16 mouse cellular contexts compared by ENCODE assay signal in the genomic region with DNA sequence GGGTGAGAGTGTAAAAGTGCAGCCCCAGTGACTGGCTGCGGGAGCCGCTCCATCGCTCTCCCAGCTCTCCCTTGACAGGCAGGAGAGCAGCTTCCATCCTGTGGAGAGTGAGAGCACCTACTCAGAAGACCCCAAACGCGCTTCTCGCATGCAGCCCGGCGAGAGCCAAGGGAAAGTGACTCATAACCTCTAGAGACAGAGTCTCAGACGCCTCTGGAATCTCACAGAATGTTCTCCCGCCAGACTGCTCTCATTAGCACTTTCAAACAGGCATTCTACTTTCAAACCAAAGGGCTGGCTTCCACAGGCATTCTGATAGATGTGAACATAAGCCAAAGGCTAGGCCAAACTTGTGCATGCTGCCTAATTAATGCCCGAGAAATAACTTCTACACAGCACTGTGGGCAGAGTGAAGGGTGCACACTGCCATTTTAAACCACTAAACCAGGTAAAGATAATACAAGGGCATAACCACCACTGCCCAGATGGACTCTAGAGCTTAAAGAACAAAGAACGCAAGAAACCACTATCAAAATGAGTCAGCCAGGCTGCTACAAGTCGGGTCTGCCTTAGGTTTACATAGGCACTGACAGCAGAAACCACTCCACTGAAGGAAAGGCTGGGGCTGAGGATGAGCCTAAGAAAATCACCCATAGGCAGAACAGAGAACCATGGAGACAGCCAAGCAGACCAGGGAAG. TPM values are rescaled to one million over a fixed set of nuclear protein-coding genes. Genes with fewer than 3 reads are reported as not detected.
DNase-seq lines count a peak whose midpoint lies in the region; ATAC-seq and TF ChIP-seq lines count a peak whose summit lies in the region.
"Had no signal": no experiment of that assay in that cellular context is flagged by ENCODE, and none has a peak within 500 bp of the region (broad histone marks: within the 10 kb centered on the region; RNA-seq: fewer than 3 reads in every experiment).

No protein-coding gene starts in this region.

- H3K4me3 ChIP-seq in heart, adult 2 months = no peak overlapping the region
- H3K4me3 ChIP-seq in spleen, adult 2 months (ENCODE audit: extremely low read depth, insufficient read depth, insufficient read length) = no peak overlapping the region
- H3K4me3 ChIP-seq in heart, embryonic 15.5 days = no peak overlapping the region
- H3K4me3 ChIP-seq in stomach, embryonic 16.5 days (replicated peaks; ENCODE audit: low read length) = no peak overlapping the region
- H3K4me3 ChIP-seq: hindbrain, embryonic 10.5 days; liver, embryonic 15.5 days; neural tube, embryonic 13.5 days had no signal

- intact Hi-C loops in heart, adult 2 months (cut with DNase I) = no loop called here
- intact Hi-C loops in heart, postnatal 36 days (cut with DNase I) = no loop called here

- H3K9me3 ChIP-seq in heart, embryonic 15.5 days (replicated peaks) = no peaks in the 10 kb centered on the region
- no peaks in the 10 kb centered on the region for H3K9me3 ChIP-seq in stomach, embryonic 16.5 days (replicated peaks; ENCODE audit: control insufficient read depth, low read length)
- H3K9me3 ChIP-seq: hindbrain, embryonic 10.5 days; liver, embryonic 15.5 days; neural tube, embryonic 13.5 days had no signal

- peaks cover 10% of the 10 kb centered on the region for H3K79me2 ChIP-seq in heart, adult 2 months (replicated peaks; ENCODE audit: control insufficient read depth, insufficient read depth, low read length)

- ATAC-seq in heart, embryonic 15.5 days (replicated peaks; ENCODE audit: insufficient number of reproducible peaks, insufficient read depth, low FRiP score, low read depth) = no peak
- ATAC-seq in stomach, embryonic 16.5 days (ENCODE audit: insufficient read depth, low FRiP score) = no peak

- H3K27ac ChIP-seq in heart, adult 2 months = peak overlapping the region; percentile 62
- H3K27ac ChIP-seq in spleen, adult 2 months (ENCODE audit: insufficient read depth, low read length) = peak overlapping the region; percentile 82
- peak overlapping the region; percentile 69 for H3K27ac ChIP-seq in heart, embryonic 15.5 days
- peak overlapping the region; percentile 47 for H3K27ac ChIP-seq in stomach, embryonic 16.5 days (ENCODE audit: low read length)
- H3K27ac ChIP-seq: liver, embryonic 15.5 days; neural tube, embryonic 13.5 days had no signal

- no peak for TF ChIP-seq EP300 in heart, adult 2 months (IDR thresholded peaks at IDR 0.05; ENCODE audit: insufficient read depth, low read depth, low read length)

- TF ChIP-seq POLR2A in heart, adult 2 months (IDR thresholded peaks at IDR 0.05; ENCODE audit: insufficient read depth, low read depth, low read length) = no peak
- no peak for TF ChIP-seq POLR2A in spleen, adult 2 months (IDR thresholded peaks at IDR 0.05; ENCODE audit: low read depth, low read length)

- no peaks in the 10 kb centered on the region for H3K27me3 ChIP-seq in heart, adult 2 months (ENCODE audit: control insufficient read depth, insufficient read depth, low read length)
- H3K27me3 ChIP-seq in spleen, adult 2 months (ENCODE audit: control insufficient read depth, insufficient read depth, low read length) = no peaks in the 10 kb centered on the region
- H3K27me3 ChIP-seq in heart, embryonic 15.5 days = no peaks in the 10 kb centered on the region
- H3K27me3 ChIP-seq in stomach, embryonic 16.5 days (ENCODE audit: control insufficient read depth, insufficient read depth, low read length) = no peaks in the 10 kb centered on the region
- H3K27me3 ChIP-seq: liver, embryonic 15.5 days; neural tube, embryonic 13.5 days had no signal

- no peak for DNase-seq in heart, adult 2 months
- DNase-seq in heart, postnatal 36 days = no peak
- DNase-seq in spleen, adult 2 months (ENCODE audit: low read depth in 1 of 2, low spot score in 2 of 2) = no peak
- no peak for DNase-seq in spleen, adult 12 weeks (ENCODE audit: low spot score)
- DNase-seq in adrenal gland, adult 8-10 months = no peak
- no peak for DNase-seq in adrenal gland, postnatal 36 days
- DNase-seq: cerebellum, adult 9-10 months had no signal

- TF ChIP-seq CTCF in heart, adult 2 months (IDR thresholded peaks at IDR 0.05) = no peak
- no peak for TF ChIP-seq CTCF in spleen, adult 2 months (IDR thresholded peaks at IDR 0.05; ENCODE audit: extremely low read depth, insufficient read depth, insufficient read length, insufficient replicate concordance)

- H3K4me1 ChIP-seq in heart, adult 2 months (ENCODE audit: control insufficient read depth, insufficient read depth, low read length) = peaks cover 55% of the 10 kb centered on the region
- peaks cover 48% of the 10 kb centered on the region; the same call in 1 of the 2 replicates for H3K4me1 ChIP-seq in spleen, adult 2 months (ENCODE audit: control insufficient read depth, insufficient read depth, insufficient read length)
- peaks cover 88% of the 10 kb centered on the region for H3K4me1 ChIP-seq in heart, embryonic 15.5 days (replicated peaks)
- peaks cover 36% of the 10 kb centered on the region for H3K4me1 ChIP-seq in stomach, embryonic 16.5 days (ENCODE audit: control insufficient read depth, insufficient read depth, low read length)

- no peak overlapping the region; the same call in 1 of the 2 replicates for H3K9ac ChIP-seq in heart, adult 2 months (ENCODE audit: low read depth, low read length)
- no peak overlapping the region for H3K9ac ChIP-seq in heart, embryonic 15.5 days
- H3K9ac ChIP-seq in stomach, embryonic 16.5 days (ENCODE audit: low read length) = no peak overlapping the region; the same call in 1 of the 2 replicates
- H3K9ac ChIP-seq: liver, embryonic 15.5 days; neural tube, embryonic 13.5 days had no signal

- no peak overlapping the region for H3K4me2 ChIP-seq in heart, embryonic 15.5 days
- no peak overlapping the region for H3K4me2 ChIP-seq in stomach, embryonic 16.5 days (ENCODE audit: low read depth, low read length)
- H3K4me2 ChIP-seq: liver, embryonic 15.5 days; midbrain, embryonic 11.5 days; neural tube, embryonic 13.5 days had no signal

- H3K36me3 ChIP-seq in heart, adult 2 months (ENCODE audit: control insufficient read depth, insufficient read depth, low read length) = peaks cover 29% of the 10 kb centered on the region
- H3K36me3 ChIP-seq in spleen, adult 2 months (ENCODE audit: control insufficient read depth, insufficient read depth, low read length) = peaks cover 71% of the 10 kb centered on the region
- peaks cover 28% of the 10 kb centered on the region for H3K36me3 ChIP-seq in heart, embryonic 15.5 days
- H3K36me3 ChIP-seq in stomach, embryonic 16.5 days (ENCODE audit: control insufficient read depth, insufficient read depth, low read length) = peaks cover 47% of the 10 kb centered on the region

- 25% methylated on average over 13 of the region's 13 CpGs for WGBS in heart, adult 2 months
- WGBS in spleen, adult 2 months = 74% methylated on average over 13 of the region's 13 CpGs
- 47% methylated on average over 13 of the region's 13 CpGs for WGBS in heart, embryonic 15.5 days
- 73% methylated on average over 13 of the region's 13 CpGs for WGBS in stomach, embryonic 16.5 days

RNA-seq across cellular contexts. Expression of a gene that starts 35.3 kb away (rescaled TPM):
- total RNA-seq in heart, adult 2 months (2021) = 100 to 1,000 TPM in 1 of 2 experiments, 10 to 100 TPM in 1; 88.3 to 111 TPM
- 30.4 and 46.8 TPM in 2 replicates for polyA plus RNA-seq in heart, adult 2 months (2012; rRNA removed)
- 100 to 1,000 TPM; 105 to 110 TPM for total RNA-seq in heart, postnatal 36 days (2021)
- 138 and 142 TPM in 2 replicates for polyA plus RNA-seq in spleen, adult 2 months (2012; rRNA removed)
- polyA plus RNA-seq in heart, embryonic 15.5 days (2015; fragmentation: Nextera tagmentation; extraction: Ambion mirVana) = 25.2 and 33.7 TPM in 2 replicates
- 54.5 and 63.5 TPM in 2 replicates for polyA plus RNA-seq in stomach, embryonic 16.5 days (2015; fragmentation: Nextera tagmentation; extraction: Ambion mirVana)
- 100 to 1,000 TPM; 304 to 366 (median 340) TPM for total RNA-seq in adrenal gland, adult 8-10 months (2022)
- total RNA-seq in adrenal gland, postnatal 36 days (2021) = 100 to 1,000 TPM; 309 to 387 TPM

RNA-seq across cellular contexts. Expression of a gene that starts 49.9 kb away (rescaled TPM):
- total RNA-seq in heart, adult 2 months (2021) = under 1 TPM in 1 of 2 experiments, not detected in 1; 0.55 TPM
- polyA plus RNA-seq in heart, adult 2 months (2012; rRNA removed) = 0.06 TPM in 1 of 2 replicates, not detected in the other
- total RNA-seq in heart, postnatal 36 days (2021) = not detected
- 4.3 and 5.9 TPM in 2 replicates for polyA plus RNA-seq in spleen, adult 2 months (2012; rRNA removed)
- 0.24 TPM in 1 of 2 replicates, not detected in the other for polyA plus RNA-seq in heart, embryonic 15.5 days (2015; fragmentation: Nextera tagmentation; extraction: Ambion mirVana)
- 1.2 TPM in 2 replicates for polyA plus RNA-seq in stomach, embryonic 16.5 days (2015; fragmentation: Nextera tagmentation; extraction: Ambion mirVana)
- under 1 TPM; 0.14 to 0.43 (median 0.15) TPM for total RNA-seq in adrenal gland, adult 8-10 months (2022)
- not detected for total RNA-seq in adrenal gland, postnatal 36 days (2021)
- polyA plus RNA-seq: CD4-positive, CD25-positive, alpha-beta regulatory T cell, adult 4 months; embryonic facial prominence, embryonic 14.5 days; neural tube, embryonic 13.5 days; thymus, postnatal 0 days had no signal
